Mouse (Mus musculus) liver, postnatal 0 days (tissue): Measurements from ENCODE around the gene En1.

Experiments
- CTCF ChIP-seq: sonication (generic); IDR thresholded peaks from 2 replicates; pipeline ENCODE4 v1.5.1; 2016; ENCODE audit warnings: antibody characterized with exemption, low read depth
- EP300 ChIP-seq: IDR thresholded peaks from 2 replicates; pipeline ENCODE4 v1.6.1; 2016; ENCODE audit warnings: antibody characterized with exemption, low read depth, mild to moderate bottlenecking

- no peak for TF ChIP-seq CTCF
- TF ChIP-seq EP300 = no peak
Measured at GRCm38 (mm10) chr1:120600516-120601252, 1.5 kb upstream of the En1 start.
